Mouse (Mus musculus): ENCODE results near the gene Actr2. TPM values are rescaled to one million over a fixed set of nuclear protein-coding genes. Genes with fewer than 3 reads are reported as not detected.
"Not testable (repeated sequence)": the region's sequence is repeated elsewhere in the genome, so short reads cannot be mapped to it uniquely, and the experiment has no call there.

The Actr2 gene
- polyA plus RNA-seq, 1 experiment from 2014 or later: 74.5 TPM

DNA sequence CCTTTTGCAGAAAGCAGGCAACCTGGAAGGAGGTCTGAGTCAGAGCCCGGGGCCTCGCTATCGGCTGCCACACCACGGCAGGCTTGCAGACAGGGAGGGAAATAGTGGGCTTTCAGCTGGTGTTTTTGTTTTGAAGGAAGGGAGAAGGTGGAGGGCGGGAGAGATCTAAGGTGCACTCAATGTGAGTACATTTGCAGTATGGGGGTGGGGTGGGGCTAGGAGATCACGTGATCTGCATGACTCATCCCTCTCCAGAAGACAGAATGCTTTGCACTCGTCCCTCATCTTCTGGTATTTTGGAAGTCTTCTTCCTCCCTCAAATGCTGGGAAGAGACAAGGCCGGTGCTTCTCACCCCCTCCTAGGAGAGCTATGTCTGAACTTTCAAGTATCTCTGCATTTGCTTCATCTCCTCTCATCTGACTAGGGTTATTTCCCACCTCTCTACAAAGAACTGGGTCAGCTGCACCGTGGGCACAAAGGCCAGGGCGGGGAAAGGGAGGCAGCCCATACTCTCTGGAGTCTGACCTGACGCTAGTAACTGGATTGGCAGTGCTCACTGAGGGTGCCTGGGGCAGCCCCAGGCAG, 77.3 kb downstream of the Actr2 start:
- no peak for DNase-seq (ENCODE audit: low spot score)

DNA sequence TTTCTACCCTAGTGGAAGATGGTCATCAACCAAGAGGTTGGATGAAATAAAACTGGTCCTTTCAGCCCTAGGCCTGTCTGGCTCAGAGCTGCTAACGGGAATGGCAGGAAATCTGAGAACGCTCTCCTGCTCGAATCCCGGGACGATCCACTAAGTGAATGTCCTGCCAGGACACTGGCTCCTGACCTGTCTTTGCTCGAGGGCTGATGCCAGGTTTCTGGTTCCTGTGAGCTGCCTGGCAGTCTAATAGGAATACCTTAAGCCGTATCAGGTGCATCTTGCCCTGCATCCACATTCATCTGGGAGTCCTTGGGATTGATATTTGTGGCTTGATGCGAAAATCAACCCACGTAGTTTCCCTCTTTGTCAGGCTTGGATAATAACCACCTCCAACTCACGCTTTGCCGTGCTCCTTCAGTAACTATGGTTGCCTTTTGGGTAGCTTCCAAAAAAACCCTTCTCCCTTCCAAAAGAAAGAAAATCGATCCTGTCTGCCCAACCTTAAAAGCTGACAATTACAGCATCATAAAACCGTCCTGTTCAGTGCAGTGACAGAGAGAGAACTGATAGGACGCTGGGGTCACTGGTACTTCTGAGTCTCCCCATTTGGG, 78.3 kb downstream of the Actr2 start:
- no peak overlapping the region for H3K4me3 ChIP-seq (ENCODE audit: low read depth, low read length)
- no peaks in the 10 kb centered on the region for H3K27me3 ChIP-seq (replicated peaks; ENCODE audit: control insufficient read depth, insufficient read depth, low read length)
- ATAC-seq (replicated peaks; ENCODE audit: low FRiP score): no peak
- no peak overlapping the region for H3K9ac ChIP-seq (ENCODE audit: low read depth, low read length)
- H3K4me1 ChIP-seq (replicated peaks; ENCODE audit: control insufficient read depth, insufficient read depth, low read length): peaks cover 3% of the 10 kb centered on the region; the same call in 1 of the 2 replicates
- no peaks in the 10 kb centered on the region for H3K36me3 ChIP-seq (ENCODE audit: control insufficient read depth, insufficient read depth, low read length)
- no peak overlapping the region for H3K4me2 ChIP-seq
- no peak for DNase-seq (ENCODE audit: low spot score)
- H3K9me3 ChIP-seq (ENCODE audit: control insufficient read depth, low read length): no peaks in the 10 kb centered on the region
- WGBS: 68% methylated on average over 14 of the region's 14 CpGs
- no peak overlapping the region for H3K27ac ChIP-seq (ENCODE audit: low read depth, low read length)

More for the DNA sequence above, 77.3 kb downstream of the Actr2 start:
- Histone ChIP-seq H3K9ac (ENCODE audit: low read depth, low read length) (no peak overlapping the region), H3K9me3 (ENCODE audit: control insufficient read depth, low read length) (no peaks in the 10 kb centered on the region), H3K27me3 (replicated peaks; ENCODE audit: control insufficient read depth, insufficient read depth, low read length) (no peaks in the 10 kb centered on the region), H3K4me1 (replicated peaks; ENCODE audit: control insufficient read depth, insufficient read depth, low read length) (peaks cover 3% of the 10 kb centered on the region; the same call in 1 of the 2 replicates), H3K4me3 (ENCODE audit: low read depth, low read length) (no peak overlapping the region), H3K4me2 (0 out of 2 replicates have a peak overlapping the region, but pooled peaks have one; percentile 19), H3K36me3 (ENCODE audit: control insufficient read depth, insufficient read depth, low read length) (no peaks in the 10 kb centered on the region), H3K27ac (ENCODE audit: low read depth, low read length) (no peak overlapping the region)
- ATAC-seq (replicated peaks; ENCODE audit: low FRiP score): peak; percentile 59
- 41% methylated on average over 11 of the region's 11 CpGs for WGBS

DNA sequence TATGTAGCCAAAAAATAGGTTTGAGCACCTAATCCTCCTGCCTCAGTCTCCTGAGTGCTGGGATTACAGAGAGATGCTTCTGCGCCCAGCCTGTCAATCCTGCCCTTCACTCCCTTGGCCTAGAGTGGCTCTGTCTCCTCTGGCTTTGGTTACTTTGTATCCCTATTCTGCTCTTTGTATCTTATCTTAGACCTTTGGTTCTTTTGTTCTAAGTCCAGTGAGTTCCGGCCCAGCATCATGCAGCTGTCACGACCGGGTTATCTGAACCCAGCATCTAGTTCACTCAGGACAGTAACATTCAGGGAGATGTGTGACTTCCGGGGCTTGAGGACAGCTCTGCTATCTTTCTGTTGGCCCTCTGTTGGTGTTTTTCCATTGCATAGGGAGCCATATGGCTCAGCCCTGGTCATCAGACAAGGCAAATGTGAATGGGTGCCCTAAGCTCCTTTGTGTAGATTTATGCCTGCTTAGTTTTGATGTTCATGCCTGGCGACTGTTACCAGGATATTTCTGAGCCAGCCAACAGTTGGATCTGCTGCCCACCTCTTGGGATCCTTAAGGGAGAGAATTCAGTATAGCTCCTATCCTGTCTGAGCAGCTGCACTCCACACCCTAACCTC, 79.1 kb downstream of the Actr2 start:
- Histone ChIP-seq H3K27me3 (replicated peaks; ENCODE audit: control insufficient read depth, insufficient read depth, low read length) (no peaks in the 10 kb centered on the region), H3K4me2 (no peak overlapping the region), H3K36me3 (ENCODE audit: control insufficient read depth, insufficient read depth, low read length) (no peaks in the 10 kb centered on the region), H3K27ac (ENCODE audit: low read depth, low read length) (no peak overlapping the region), H3K4me3 (ENCODE audit: low read depth, low read length) (no peak overlapping the region), H3K9me3 (ENCODE audit: control insufficient read depth, low read length) (no peaks in the 10 kb centered on the region), H3K4me1 (replicated peaks; ENCODE audit: control insufficient read depth, insufficient read depth, low read length) (peaks cover 3% of the 10 kb centered on the region; the same call in 1 of the 2 replicates), H3K9ac (ENCODE audit: low read depth, low read length) (no peak overlapping the region)
- 55% methylated on average over 6 of the region's 6 CpGs for WGBS
- DNase-seq (ENCODE audit: low spot score) (no peak), ATAC-seq (replicated peaks; ENCODE audit: low FRiP score) (no peak)

DNA sequence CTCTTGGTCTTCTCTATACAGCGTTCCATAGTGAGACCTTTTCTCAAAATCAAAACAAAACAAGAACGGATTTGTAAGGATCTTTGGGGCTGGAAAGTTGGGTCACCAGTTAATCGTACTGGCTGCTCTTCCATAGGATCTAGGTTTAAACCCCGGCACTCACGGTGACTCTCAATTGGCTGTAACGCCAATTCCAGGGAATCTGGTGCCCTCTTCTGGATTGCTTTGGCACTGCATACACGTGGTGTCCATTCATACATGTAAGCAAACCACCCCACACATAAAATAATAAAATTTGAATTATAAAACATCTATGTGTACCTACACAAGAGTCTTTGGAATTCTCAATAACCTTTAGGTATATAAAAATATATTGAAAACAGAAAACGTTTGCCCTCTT, 81.2 kb downstream of the Actr2 start:
- Histone ChIP-seq H3K4me1 (replicated peaks; ENCODE audit: control insufficient read depth, insufficient read depth, low read length) (peaks cover 3% of the 10 kb centered on the region; the same call in 1 of the 2 replicates), H3K9me3 (ENCODE audit: control insufficient read depth, low read length) (no peaks in the 10 kb centered on the region), H3K27me3 (replicated peaks; ENCODE audit: control insufficient read depth, insufficient read depth, low read length) (no peaks in the 10 kb centered on the region), H3K9ac (ENCODE audit: low read depth, low read length) (no peak overlapping the region), H3K4me3 (ENCODE audit: low read depth, low read length) (no peak overlapping the region), H3K27ac (ENCODE audit: low read depth, low read length) (no peak overlapping the region), H3K4me2 (no peak overlapping the region), H3K36me3 (ENCODE audit: control insufficient read depth, insufficient read depth, low read length) (no peaks in the 10 kb centered on the region)
- 32% methylated on average over 8 of the region's 8 CpGs for WGBS
- ATAC-seq (replicated peaks; ENCODE audit: low FRiP score): no peak
- DNase-seq (ENCODE audit: low spot score): no peak

DNA sequence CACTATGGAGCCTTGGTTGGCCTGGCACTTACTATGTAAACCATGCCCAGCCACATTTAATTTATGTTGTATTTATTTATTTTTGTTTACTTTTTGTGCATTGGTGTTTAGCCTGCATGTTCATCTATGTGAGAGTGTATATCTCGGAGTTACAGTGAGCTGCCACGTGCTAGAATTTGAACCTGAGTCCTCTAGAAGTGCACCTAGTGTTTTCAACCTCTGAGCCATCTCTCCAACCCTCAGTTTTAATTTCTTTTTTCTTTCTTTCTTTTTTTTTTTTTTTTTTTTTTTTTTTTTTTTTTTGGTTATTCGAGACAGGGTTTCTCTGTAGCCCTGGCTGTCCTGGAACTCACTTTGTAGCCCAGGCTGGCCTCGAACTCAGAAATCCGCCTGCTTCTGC, 81.7 kb downstream of the Actr2 start:
- WGBS: 85% methylated on average over 5 of the region's 5 CpGs

DNA sequence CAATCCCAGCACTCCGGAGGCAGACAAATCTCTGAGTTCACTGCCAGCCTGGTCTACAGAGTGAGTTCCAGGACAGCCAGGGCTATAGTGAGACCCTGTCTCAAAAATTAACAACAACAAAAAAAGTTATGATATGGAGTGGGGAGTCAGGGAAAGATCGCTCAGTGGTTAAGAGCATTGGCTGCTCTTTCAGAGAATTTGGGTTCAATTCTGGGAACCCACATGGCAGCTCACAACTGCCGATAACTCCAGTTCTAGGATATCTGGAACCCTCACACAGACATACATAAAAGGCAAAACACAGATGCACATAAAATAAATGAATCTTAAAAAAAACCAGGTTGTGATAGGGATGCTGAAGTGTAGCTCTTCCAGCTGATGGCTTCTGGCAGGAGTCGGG, 83.7 kb downstream of the Actr2 start:
- no peaks in the 10 kb centered on the region for H3K27me3 ChIP-seq (replicated peaks; ENCODE audit: control insufficient read depth, insufficient read depth, low read length)
- WGBS: 76% methylated on average over 4 of the region's 4 CpGs
- H3K36me3 ChIP-seq (ENCODE audit: control insufficient read depth, insufficient read depth, low read length): peaks cover 6% of the 10 kb centered on the region; the same call in 1 of the 2 replicates
- H3K9ac ChIP-seq (ENCODE audit: low read depth, low read length): no peak overlapping the region
- no peak for DNase-seq (ENCODE audit: low spot score)
- no peak overlapping the region for H3K4me2 ChIP-seq
- H3K9me3 ChIP-seq (ENCODE audit: control insufficient read depth, low read length): no peaks in the 10 kb centered on the region
- H3K4me1 ChIP-seq (replicated peaks; ENCODE audit: control insufficient read depth, insufficient read depth, low read length): peaks cover 3% of the 10 kb centered on the region; the same call in 1 of the 2 replicates
- ATAC-seq (replicated peaks; ENCODE audit: low FRiP score): peak; percentile 30
- no peak overlapping the region for H3K4me3 ChIP-seq (ENCODE audit: low read depth, low read length)
- no peak overlapping the region for H3K27ac ChIP-seq (ENCODE audit: low read depth, low read length)

More for the DNA sequence above, 81.7 kb downstream of the Actr2 start:
- H3K36me3 ChIP-seq (ENCODE audit: control insufficient read depth, insufficient read depth, low read length); ATAC-seq (replicated peaks; ENCODE audit: low FRiP score); H3K9me3 ChIP-seq (ENCODE audit: control insufficient read depth, low read length); H3K4me1 ChIP-seq (replicated peaks; ENCODE audit: control insufficient read depth, insufficient read depth, low read length); H3K4me2 ChIP-seq; DNase-seq (ENCODE audit: low spot score); H3K9ac ChIP-seq (ENCODE audit: low read depth, low read length); H3K27ac ChIP-seq (ENCODE audit: low read depth, low read length); H3K4me3 ChIP-seq (ENCODE audit: low read depth, low read length); H3K27me3 ChIP-seq (replicated peaks; ENCODE audit: control insufficient read depth, insufficient read depth, low read length): not testable (repeated sequence)

DNA sequence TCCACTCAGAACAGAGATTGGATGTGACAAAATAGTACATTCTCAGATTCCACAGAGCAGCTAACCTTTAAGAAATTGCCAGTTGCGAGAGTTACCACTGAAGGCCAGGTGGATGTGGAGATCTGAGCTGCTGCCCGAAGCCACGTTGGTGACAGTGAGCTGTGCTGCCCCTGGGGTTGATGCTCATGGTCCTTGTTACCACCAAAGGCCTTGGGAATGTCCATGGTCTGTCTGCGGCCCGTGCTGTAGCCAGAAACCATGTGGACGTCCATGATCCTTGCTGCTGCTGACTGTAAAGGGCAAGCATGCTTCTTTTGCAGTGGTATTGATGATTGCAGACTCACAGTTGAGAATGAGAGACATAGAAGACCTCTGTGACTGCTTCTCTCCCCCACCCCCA, 84.3 kb downstream of the Actr2 start:
- no peaks in the 10 kb centered on the region for H3K9me3 ChIP-seq (ENCODE audit: control insufficient read depth, low read length)
- peaks cover 6% of the 10 kb centered on the region; the same call in 1 of the 2 replicates for H3K36me3 ChIP-seq (ENCODE audit: control insufficient read depth, insufficient read depth, low read length)
- no peaks in the 10 kb centered on the region for H3K27me3 ChIP-seq (replicated peaks; ENCODE audit: control insufficient read depth, insufficient read depth, low read length)
- no peaks in the 10 kb centered on the region for H3K4me1 ChIP-seq (replicated peaks; ENCODE audit: control insufficient read depth, insufficient read depth, low read length)
- H3K4me2 ChIP-seq: no peak overlapping the region
- WGBS: 83% methylated on average over 6 of the region's 6 CpGs
- ATAC-seq (replicated peaks; ENCODE audit: low FRiP score): no peak
- H3K4me3 ChIP-seq (ENCODE audit: low read depth, low read length): no peak overlapping the region
- no peak overlapping the region for H3K9ac ChIP-seq (ENCODE audit: low read depth, low read length)
- DNase-seq (ENCODE audit: low spot score): no peak
- H3K27ac ChIP-seq (ENCODE audit: low read depth, low read length): no peak overlapping the region

DNA sequence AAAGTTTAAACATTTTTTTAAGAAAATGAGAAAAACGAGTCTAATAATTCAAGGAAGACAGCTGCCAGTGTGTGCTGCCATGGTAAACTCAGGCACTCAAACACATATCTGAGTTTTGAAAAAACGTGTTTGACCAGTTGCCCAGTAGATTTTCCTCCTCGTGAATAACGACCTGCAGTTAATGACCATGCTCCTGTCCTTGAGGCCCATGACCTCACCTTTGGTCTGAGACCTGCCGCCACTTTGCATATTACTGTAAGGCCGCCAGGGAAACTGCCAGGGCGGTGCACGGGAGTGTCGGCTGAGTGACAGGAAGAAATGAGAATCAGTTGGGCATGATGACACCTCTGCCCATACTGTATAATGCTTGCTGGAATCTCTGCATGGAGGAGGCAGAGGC, 85.0 kb downstream of the Actr2 start:
- Histone ChIP-seq H3K27ac (ENCODE audit: low read depth, low read length) (no peak overlapping the region), H3K36me3 (ENCODE audit: control insufficient read depth, insufficient read depth, low read length) (peaks cover 6% of the 10 kb centered on the region; the same call in 1 of the 2 replicates), H3K4me3 (ENCODE audit: low read depth, low read length) (no peak overlapping the region), H3K9me3 (ENCODE audit: control insufficient read depth, low read length) (no peaks in the 10 kb centered on the region), H3K4me1 (replicated peaks; ENCODE audit: control insufficient read depth, insufficient read depth, low read length) (no peaks in the 10 kb centered on the region; the same call in 1 of the 2 replicates), H3K9ac (ENCODE audit: low read depth, low read length) (no peak overlapping the region), H3K27me3 (replicated peaks; ENCODE audit: control insufficient read depth, insufficient read depth, low read length) (no peaks in the 10 kb centered on the region), H3K4me2 (no peak overlapping the region)
- no peak for ATAC-seq (replicated peaks; ENCODE audit: low FRiP score)
- no peak for DNase-seq (ENCODE audit: low spot score)
- 77% methylated on average over 9 of the region's 9 CpGs for WGBS
